Mouse (Mus musculus): Measurements from ENCODE around the gene Szrd1.

DNA sequence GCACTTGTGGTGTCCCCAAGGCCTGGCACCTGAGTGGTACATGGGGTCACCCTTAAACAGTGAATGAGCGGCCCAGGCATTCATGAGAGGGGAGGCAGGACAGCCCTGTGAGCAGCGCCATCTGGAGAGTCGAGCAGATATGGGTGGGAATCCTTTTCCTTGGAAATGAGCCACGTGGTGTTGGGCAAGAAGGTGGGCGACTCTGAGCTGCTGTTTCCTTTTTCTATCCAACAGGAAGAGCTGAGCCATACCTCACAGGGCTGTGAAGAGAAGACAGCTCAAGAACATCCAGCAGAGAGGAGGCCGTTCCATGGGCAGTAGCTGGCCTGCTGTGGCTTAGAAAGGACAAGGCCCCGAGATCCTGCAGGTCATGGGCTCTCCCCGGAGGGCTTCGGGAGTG lies 50.9 kb downstream of the Szrd1 start:
- TF ChIP-seq CTCF (IDR thresholded peaks at IDR 0.05; ENCODE audit: borderline replicate concordance, control insufficient read depth, extremely low read depth, insufficient read depth, low read length, poor library complexity) (no peak), POLR2A (IDR thresholded peaks at IDR 0.05; ENCODE audit: control insufficient read depth, extremely low read depth, insufficient read depth, low read length, poor library complexity) (no peak)

Measured in thymus, adult 2 months (tissue).